Mouse (Mus musculus): ENCODE results near the gene Lrig1.

GRCm38 (mm10) chr6:94718607-94719346 lies 18.8 kb upstream of the Lrig1 start:
- TF ChIP-seq CTCF (IDR thresholded peaks at IDR 0.05; ENCODE audit: low read depth, low read length) (no peak), POLR2A (IDR thresholded peaks at IDR 0.05; ENCODE audit: borderline replicate concordance, low read depth, low read length) (no peak)

Data from bone marrow macrophage, adult 2 months (primary cell).